Mouse (Mus musculus): ENCODE results near the gene Pamr1.

Gene Pamr1

DNA sequence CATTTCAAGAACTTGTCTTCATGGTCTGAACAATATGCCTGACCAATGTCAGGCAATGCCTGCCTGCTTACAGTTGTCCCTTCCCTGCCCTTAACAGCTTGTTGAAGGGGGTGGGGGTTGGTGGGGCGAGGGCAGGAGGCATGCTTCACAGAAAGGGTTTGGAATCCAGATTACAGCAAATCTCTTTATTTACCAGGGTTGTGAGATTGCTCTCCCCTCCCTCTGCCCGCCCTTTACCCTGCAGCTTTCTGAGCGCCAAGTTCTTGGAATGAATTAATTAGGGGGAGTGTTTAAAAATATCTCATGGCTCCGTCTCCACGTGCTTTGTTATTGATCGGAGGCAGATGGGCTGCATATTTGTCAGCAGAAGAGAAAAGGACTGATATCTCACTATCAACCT, 113.5 kb downstream of the Pamr1 start:
- DNase-seq = no peak

DNA sequence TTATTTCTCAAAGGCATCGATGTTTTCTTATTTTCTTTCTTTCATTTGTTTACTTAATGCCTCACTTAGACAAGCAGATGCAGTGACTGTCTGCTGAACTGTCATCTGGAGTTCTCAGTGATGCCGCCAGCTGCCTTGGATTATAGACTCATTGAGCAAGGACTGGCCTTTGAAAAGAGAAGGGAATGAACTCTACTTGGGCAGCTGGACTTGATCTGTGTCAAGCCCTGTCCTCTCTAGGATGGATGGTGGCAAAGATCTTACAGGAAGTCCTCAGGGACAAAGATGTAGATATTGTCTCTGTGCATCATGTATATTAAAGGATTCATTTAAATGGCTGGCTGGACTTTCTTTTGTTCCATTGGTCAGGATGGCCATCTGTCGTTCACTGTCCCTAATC, 114.1 kb downstream of the Pamr1 start:
- no peak for DNase-seq

DNA sequence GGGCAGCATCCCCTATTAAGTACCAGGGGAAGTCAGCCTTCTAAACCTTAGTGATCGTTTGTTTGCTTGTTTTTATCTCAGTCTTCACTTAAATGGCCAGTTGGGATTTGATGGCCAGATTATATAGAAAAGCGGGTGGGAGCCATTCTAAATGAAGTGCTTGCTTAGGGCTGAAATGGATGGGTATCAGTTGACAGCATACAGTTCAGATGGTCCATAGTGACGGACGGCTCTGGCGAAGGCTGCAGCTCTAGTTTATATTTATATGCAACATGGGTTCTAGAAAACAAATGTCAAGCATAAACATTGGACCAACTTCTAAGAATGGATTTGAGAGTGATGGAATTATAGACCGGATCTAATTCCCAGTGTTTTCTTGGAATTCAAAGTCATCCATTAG, 118.2 kb downstream of the Pamr1 start:
- DNase-seq = no peak

DNA sequence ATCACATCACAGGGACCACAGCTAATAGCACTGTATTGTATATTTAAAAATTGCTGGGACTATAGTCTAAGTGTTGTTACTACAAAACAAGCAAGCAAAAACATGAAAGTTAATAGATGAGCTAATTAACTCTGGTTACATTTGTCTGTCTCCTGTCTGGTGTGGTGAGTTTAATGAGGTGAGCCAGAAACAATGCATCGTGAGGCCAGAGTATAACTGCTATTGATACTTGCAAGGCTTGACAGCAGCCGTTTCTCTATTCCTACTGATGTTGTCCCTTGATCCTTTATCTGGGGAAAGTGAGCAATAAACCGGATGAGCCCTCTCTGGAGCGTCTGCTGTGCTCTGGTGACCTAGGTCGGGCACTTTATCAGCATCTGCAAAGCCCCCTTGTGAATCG, 119.8 kb downstream of the Pamr1 start:
- DNase-seq = no peak

DNA sequence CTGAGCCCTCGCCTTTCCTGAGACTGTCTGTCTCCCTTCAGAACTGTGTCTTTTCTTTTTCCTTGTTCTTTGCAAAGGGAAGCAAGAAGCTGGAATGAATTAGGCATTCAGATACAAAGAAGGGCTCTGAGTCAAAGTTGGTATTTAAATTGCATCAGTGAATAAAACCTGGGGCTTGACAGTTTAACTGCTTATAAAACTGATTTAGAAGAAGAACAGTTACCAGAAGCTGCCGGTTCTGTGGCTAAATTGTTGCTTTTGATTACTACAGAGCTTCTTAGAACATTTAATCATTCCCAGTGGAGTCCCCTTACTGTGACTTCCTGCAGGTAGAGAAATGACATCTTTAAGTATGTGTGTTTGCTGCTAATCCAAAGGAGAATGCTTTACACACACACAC, 124.8 kb downstream of the Pamr1 start:
- no peak for DNase-seq

DNA sequence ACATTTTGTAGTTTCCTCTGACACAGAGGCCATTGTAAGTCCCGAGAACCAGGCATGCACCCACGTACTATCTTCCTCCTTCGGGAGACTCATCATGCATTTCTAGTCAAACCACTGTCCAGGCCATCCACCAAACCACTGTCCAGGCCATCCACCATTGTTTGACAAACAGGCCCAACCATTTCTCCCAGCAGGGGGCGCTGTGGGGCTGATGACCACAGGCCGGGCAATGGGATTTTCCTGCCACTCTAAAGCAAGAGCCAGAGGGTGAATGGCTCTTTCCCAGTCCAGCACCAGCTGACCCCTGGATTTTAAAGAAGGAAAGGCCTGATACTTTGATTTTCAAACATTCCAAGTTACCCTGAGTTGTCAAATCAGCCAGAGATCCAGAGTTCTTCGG, 125.5 kb downstream of the Pamr1 start:
- peak; percentile 51 for DNase-seq

DNA sequence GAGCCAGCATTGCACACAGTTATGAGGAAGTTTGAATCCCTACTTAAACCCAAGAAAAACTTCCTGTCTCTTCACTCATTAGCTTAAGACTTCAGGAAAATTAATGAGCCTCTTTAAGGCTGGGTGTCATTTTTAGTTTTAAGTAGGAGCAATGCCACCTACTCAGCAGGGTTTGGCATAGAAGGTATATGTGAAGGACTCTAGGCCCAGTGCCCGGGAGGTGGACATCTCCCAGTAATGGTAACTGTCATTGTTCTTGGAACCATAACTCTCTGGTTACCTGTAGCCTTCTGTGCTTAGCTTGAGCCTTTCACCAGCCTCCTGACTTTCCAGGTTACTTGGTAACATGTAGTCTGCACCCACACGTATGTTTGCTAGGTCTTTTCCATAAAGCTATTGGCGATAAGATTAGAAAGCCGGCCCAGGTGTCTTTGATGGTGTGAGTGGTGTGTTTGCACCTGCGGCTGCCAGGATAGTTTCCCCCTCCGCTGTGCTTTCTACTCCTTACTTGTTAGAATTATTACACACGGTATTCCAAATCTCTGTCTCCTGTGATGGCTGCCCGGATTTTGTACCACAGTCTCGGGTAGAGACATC, 127.0 kb downstream of the Pamr1 start:
- peak; percentile 28 for DNase-seq

DNA sequence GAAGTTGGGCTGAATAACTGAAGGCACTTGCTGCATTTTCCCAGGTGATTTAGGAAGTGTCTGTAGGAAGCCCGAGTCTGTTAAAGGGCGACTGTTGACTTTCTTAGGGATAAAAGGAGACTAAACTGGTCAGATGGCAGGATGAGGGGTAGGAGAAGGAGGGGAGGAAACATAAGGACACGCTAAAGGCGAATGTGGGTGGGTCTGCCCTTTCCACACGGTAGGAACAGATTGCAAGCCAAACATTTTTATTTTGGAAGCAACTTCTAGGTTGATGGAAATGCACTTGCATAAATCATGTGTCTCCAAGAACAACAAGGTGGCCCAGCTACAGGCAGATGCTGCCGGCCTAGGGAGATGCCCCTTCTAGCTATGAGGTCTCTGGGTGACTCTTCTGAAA, 127.6 kb downstream of the Pamr1 start:
- DNase-seq = no peak

DNA sequence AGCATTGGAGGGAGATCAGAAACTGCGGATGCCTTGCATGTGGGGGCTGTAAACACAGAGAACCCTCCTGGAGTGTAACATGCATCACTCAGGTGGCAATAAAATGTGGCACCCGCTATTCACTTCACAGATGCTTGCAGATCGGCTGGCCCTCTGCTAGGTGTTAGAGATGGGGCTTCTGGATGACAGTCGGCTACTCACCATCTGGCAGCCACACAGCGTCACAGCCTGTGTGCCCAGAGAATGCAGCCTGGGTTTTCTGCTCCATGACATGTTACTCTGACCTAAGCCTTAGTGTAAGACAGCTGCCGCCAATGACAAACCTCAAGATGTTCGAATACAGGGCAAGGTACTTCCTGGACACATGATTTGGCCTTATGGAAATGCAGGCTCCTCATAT, 131.5 kb downstream of the Pamr1 start:
- DNase-seq = no peak

DNA sequence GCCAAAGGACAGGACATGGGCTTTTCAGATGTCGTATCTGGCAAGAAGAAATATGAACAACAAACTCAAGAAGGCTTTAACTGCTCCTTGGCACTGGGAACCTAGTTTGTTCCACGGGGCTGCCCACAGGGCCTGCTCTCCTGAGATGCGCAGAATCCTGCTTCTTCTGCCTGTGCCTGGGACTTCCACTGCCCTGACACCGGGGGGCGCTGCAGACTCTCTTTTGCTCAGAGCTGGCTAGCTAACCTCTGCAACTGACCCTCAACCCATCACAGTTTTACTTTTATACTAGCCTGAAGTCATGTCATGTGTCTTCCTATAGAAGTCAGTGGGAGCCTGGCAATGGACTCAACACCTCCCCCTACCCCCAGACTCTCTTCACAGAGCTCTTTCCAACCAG, 132.4 kb downstream of the Pamr1 start:
- no peak for DNase-seq

DNA sequence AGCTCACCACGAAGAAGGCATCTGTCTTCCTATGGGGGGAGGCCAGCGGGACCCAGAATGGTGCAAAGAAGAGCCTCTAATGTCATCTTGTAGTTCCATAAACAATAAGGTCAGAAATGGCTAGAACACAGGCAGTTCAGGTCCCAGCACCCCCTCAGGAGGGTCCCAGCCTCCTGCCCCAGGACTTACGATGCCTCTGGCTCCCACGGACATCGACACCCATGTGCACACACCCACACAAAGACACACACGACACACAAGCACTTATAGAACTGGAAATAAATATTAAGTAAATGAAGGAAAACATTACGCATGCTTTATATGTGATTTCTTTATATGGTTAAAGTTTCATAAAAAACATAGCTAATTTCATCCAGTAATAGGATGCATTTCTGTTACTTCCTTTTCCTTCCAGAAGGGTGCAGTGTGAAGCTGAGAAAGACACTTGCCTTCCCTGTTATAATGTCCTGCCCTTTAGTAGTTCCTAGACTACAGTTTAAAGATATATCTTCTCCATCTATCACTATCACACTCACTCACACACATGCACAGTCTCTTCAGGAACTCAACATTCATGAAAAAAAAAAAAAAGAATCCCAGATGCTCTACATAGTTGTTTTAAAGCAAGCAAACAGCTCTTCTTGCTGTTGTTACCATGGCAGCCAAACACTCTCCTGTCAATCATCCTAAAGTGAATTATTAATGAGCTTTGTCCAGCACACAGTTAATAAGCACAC, 135.7 kb downstream of the Pamr1 start:
- DNase-seq = no peak

DNA sequence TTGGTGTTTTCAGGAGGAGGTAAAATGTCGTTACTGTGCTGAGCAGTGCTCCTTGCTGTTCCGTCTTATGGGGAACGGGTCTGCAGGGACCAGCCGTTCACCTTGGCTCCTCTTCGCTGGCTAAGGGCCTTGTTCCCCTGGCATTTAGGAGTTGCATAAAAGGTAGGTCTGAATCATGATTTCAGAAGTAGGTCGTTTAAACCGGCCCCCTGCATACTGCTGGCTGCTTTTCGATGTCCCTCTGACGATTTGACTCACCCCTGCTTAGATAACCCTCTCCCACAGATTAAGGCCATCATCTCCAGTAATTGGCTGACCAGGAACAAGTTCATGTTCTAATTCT, 136.3 kb downstream of the Pamr1 start:
- no peak for DNase-seq

Measured in cerebellum, adult 8-10 months (tissue).